Mouse (Mus musculus) ES-E14 (cell line): ENCODE data around the gene Tcaim. TPM values are rescaled to one million over a fixed set of nuclear protein-coding genes. Genes with fewer than 3 reads are reported as not detected.
A peak's percentile ranks its signal among the peaks of the same experiment; 100 is the strongest.

ENCODE experiments used
- DNase-seq: peaks from one replicate; pipeline ENCODE4 v3.0.0-alpha.2; 2013; ENCODE audit warnings: low read depth, low spot score
- H3K27ac ChIP-seq: 2 replicates; pipeline ENCODE4 v1.5.1; 2012; ENCODE audit warnings: low read depth, mild to moderate bottlenecking, low read length, moderate library complexity, mixed read lengths; ENCODE audit not compliant: poor library complexity, insufficient read depth, severe bottlenecking
- H3K36me3 ChIP-seq: 2 replicates; pipeline ENCODE4 v1.6.1; 2012; ENCODE audit warnings: mild to moderate bottlenecking, low read length, moderate library complexity, mixed read lengths; ENCODE audit not compliant: control insufficient read depth, poor library complexity, insufficient read depth, severe bottlenecking
- H3K4me1 ChIP-seq, 2 experiments: fragments of 150-350 bp in 1 of 2; sonication (generic) in 1 of 2; 2 replicates each; pipeline ENCODE4 v1.6.1; 2012; ENCODE audit warnings: low read length in 2 of 2, mild to moderate bottlenecking in 1 of 2, mixed read lengths in 1 of 2; ENCODE audit not compliant: control insufficient read depth in 2 of 2, insufficient read depth in 2 of 2, poor library complexity in 1 of 2
- H3K4me3 ChIP-seq, 2 experiments: fragments of 150-350 bp in 1 of 2; sonication (generic) in 1 of 2; 2 replicates each; pipeline ENCODE4 v1.5.1; 2012; ENCODE audit warnings: low read length in 2 of 2, low read depth in 1 of 2, mild to moderate bottlenecking in 1 of 2, mixed read lengths in 1 of 2; ENCODE audit not compliant: insufficient read depth in 1 of 2, poor library complexity in 1 of 2, severe bottlenecking in 1 of 2
- H3K9ac ChIP-seq: 2 replicates; pipeline ENCODE4 v1.6.1; 2012; ENCODE audit warnings: low read depth, mild to moderate bottlenecking, low read length, mixed read lengths; ENCODE audit not compliant: poor library complexity, insufficient read depth, severe bottlenecking
- H3K9me3 ChIP-seq: fragments of 150-350 bp; sonication (generic); 2 replicates; pipeline ENCODE4 v1.6.1; 2012; ENCODE audit warnings: low read depth, mild to moderate bottlenecking, low read length; ENCODE audit not compliant: control insufficient read depth, insufficient read depth
- CHD2 ChIP-seq: IDR thresholded peaks from 2 replicates; pipeline ENCODE4 v1.6.1; 2014; ENCODE audit warnings: mild to moderate bottlenecking, low read depth, low read length, inconsistent platforms
- HCFC1 ChIP-seq: IDR thresholded peaks from 2 replicates; pipeline ENCODE4 v1.6.1; 2012; ENCODE audit warnings: low read length, inconsistent platforms, borderline replicate concordance; ENCODE audit not compliant: insufficient read depth
- MAFK ChIP-seq: IDR thresholded peaks from 2 replicates; pipeline ENCODE4 v1.6.1; 2014; ENCODE audit warnings: mild to moderate bottlenecking, low read depth, low read length, inconsistent platforms; ENCODE audit not compliant: insufficient read depth
- ZC3H11A ChIP-seq: IDR thresholded peaks from 2 replicates; pipeline ENCODE4 v1.6.1; 2012; ENCODE audit warnings: low read depth, mild to moderate bottlenecking, inconsistent platforms, low read length, borderline replicate concordance
- ZNF384 ChIP-seq: IDR thresholded peaks from 2 replicates; pipeline ENCODE4 v1.6.1; 2012; ENCODE audit warnings: low read depth, low read length, inconsistent platforms
- in situ Hi-C, 2 experiments: fragments of 600-800 bp; cut with MboI; formaldehyde crosslinking; loops; one replicate each; pipeline ENCODE4 v1.15.1; 2025; ENCODE audit warnings: low sequenced_read_pairs in 2 of 2, inconsistent platforms in 1 of 2; ENCODE audit not compliant: unreplicated experiment in 2 of 2
- total RNA-seq: library from RNA; depleted of rRNA; stranded (reverse); fragments of 300-350 nt; gene quantifications from 2 replicates; pipeline ENCODE4 v1.2.3, GENCODE M21; 2012

Gene Tcaim
- total RNA-seq, 1 experiment, result 4.5 TPM

GRCm38 (mm10) chr9:122865697-122866166 lies 60.4 kb downstream of the Tcaim start, which contains the start of gene Zfp445:
TSS of gene Zfp445 (minus strand) at chr9:122866006.
- TF ChIP-seq ZNF384 (no peak), CHD2 (no peak), MAFK (no peak), HCFC1 (no peak; the same call in 1 of the 2 replicates), ZC3H11A (no peak)
- Histone ChIP-seq H3K9me3 (peaks cover 15% of the 10 kb centered on the region), H3K4me1 (no peaks in the 10 kb centered on the region), H3K9ac (peak within 1 kb of the TSS; percentile 90), H3K27ac (peak within 1 kb of the TSS; percentile 15; the same call in 1 of the 2 replicates), H3K4me3 (peak within 1 kb of the TSS; percentile 86 to 90), H3K36me3 (peaks cover 13% of the 10 kb centered on the region)
- DNase-seq, result peak; percentile 69
- in situ Hi-C loops, result no loop called here

- Histone ChIP-seq H3K4me1 (no peaks in the 10 kb centered on the region), H3K27ac (no peak overlapping the region), H3K9ac (peak overlapping the region; percentile 25; the same call in 1 of the 2 replicates), H3K9me3 (peaks cover 11% of the 10 kb centered on the region), H3K4me3 (peak overlapping the region; percentile 86 to 90), H3K36me3 (peaks cover 10% of the 10 kb centered on the region)
- DNase-seq, result no peak
- TF ChIP-seq MAFK, result no peak
- TF ChIP-seq ZC3H11A, result no peak
- no peak for TF ChIP-seq ZNF384
- in situ Hi-C loops, result no loop called here
Measured at GRCm38 (mm10) chr9:122866192-122866591, 60.9 kb downstream of the Tcaim start.

DNA sequence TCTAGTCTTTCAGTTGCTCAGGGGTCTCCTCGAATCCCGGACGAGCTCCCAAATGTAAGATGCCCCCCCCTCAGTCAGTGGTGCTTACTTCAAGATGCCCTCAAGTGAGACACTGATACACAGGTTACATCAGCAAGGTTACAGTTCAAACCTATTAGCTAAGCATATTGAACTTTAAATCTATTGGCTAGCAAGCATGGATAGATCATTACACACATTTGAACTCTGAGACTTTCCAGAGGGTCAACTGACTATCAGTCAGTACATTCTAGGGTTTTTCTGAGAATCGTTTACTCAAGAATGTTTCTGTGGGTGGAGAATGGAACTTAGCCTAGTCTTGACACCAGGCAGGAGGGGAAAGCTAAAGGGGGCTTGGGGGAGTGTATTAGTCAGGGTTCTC lies 67.3 kb downstream of the Tcaim start:
- TF ChIP-seq ZC3H11A (no peak), MAFK (no peak), HCFC1 (no peak), CHD2 (no peak), ZNF384 (no peak)
- no peak overlapping the region for H3K9ac ChIP-seq
- in situ Hi-C loops, result no loop called here
- no peaks in the 10 kb centered on the region for H3K9me3 ChIP-seq
- no peak overlapping the region for H3K4me3 ChIP-seq
- DNase-seq, result no peak
- H3K36me3 ChIP-seq, result no peaks in the 10 kb centered on the region
- no peaks in the 10 kb centered on the region for H3K4me1 ChIP-seq
- H3K27ac ChIP-seq, result no peak overlapping the region

- no peak for DNase-seq
- no peaks in the 10 kb centered on the region for H3K4me1 ChIP-seq
- in situ Hi-C loops, result no loop called here
- H3K27ac ChIP-seq, result no peak overlapping the region
- H3K9me3 ChIP-seq, result no peaks in the 10 kb centered on the region
- TF ChIP-seq CHD2, result no peak
- no peak for TF ChIP-seq HCFC1
- no peak for TF ChIP-seq ZC3H11A
- TF ChIP-seq ZNF384, result no peak
- no peak for TF ChIP-seq MAFK
- no peak overlapping the region for H3K9ac ChIP-seq
- no peak overlapping the region for H3K4me3 ChIP-seq
- H3K36me3 ChIP-seq, result no peaks in the 10 kb centered on the region
Measured at GRCm38 (mm10) chr9:122874653-122875052, 69.3 kb downstream of the Tcaim start.

- no peaks in the 10 kb centered on the region for H3K9me3 ChIP-seq
- H3K4me3 ChIP-seq, result no peak overlapping the region
- H3K9ac ChIP-seq, result no peak overlapping the region
- TF ChIP-seq HCFC1 (no peak), ZNF384 (no peak), CHD2 (no peak), MAFK (no peak), ZC3H11A (no peak)
- H3K4me1 ChIP-seq, result no peaks in the 10 kb centered on the region
- no peak overlapping the region for H3K27ac ChIP-seq
- in situ Hi-C loops, result no loop called here
- H3K36me3 ChIP-seq, result no peaks in the 10 kb centered on the region
- no peak for DNase-seq
Measured at GRCm38 (mm10) chr9:122875145-122875544, 69.8 kb downstream of the Tcaim start.
